Mouse (Mus musculus): ENCODE measurements around the gene Gm11541. TPM values are rescaled to one million over a fixed set of nuclear protein-coding genes. Genes with fewer than 3 reads are reported as not detected.
A peak's percentile ranks its signal among the peaks of the same experiment; 100 is the strongest.
"Not testable (repeated sequence)": the region's sequence is repeated elsewhere in the genome, so short reads cannot be mapped to it uniquely, and the experiment has no call there.

The Gm11541 gene
- total RNA-seq, 2 experiments from 2014 or later, result not detected

- no peak for DNase-seq (ENCODE audit: extremely low spot score in 1 of 2, low spot score in 2 of 2)
- no peak overlapping the region for H3K4me3 ChIP-seq
- no peak overlapping the region for H3K27ac ChIP-seq
- TF ChIP-seq CTCF (IDR thresholded peaks at IDR 0.05), result no peak
- intact Hi-C loops (cut with DNase I), result loop anchor here (5.0 kb wide), 1 partner anchor 85 kb away; no protein-coding TSS in a partner anchor
Observed at GRCm38 (mm10) chr11:94717239-94717638, 12.9 kb upstream of the Gm11541 start.

DNA sequence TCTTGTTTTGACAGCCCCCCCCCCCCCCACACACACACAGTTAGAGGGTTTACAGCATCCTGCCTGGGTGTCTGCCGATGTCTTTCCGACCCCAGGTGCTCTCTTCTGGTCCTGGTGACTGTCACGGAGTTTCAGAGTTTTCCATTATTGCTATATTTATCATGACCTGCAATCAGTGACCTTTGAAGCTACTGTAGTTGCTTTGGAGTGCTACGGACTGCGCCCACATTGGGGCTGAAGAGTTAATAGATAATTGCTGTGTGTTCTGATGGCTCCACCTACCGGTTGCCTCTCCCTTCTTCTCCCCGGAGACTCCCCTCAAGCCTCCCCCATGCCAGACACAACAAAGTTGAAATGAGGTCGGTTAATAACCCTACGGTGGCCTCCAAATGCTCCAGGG lies 12.5 kb upstream of the Gm11541 start:
- TF ChIP-seq CTCF (IDR thresholded peaks at IDR 0.05), result peak; percentile 42
- no peak overlapping the region for H3K27ac ChIP-seq
- no peak for DNase-seq (ENCODE audit: extremely low spot score in 1 of 2, low spot score in 2 of 2)
- intact Hi-C loops (cut with DNase I), result loop anchor here (5.0 kb wide), 1 partner anchor 84 kb away; no protein-coding TSS in a partner anchor
- H3K4me3 ChIP-seq, result no peak overlapping the region

GRCm38 (mm10) chr11:94715622-94716021 lies 11.3 kb upstream of the Gm11541 start:
- no peak overlapping the region for H3K4me3 ChIP-seq
- intact Hi-C loops (cut with DNase I), result loop anchor here (5.0 kb wide), 1 partner anchor 83 kb away; no protein-coding TSS in a partner anchor
- no peak overlapping the region for H3K27ac ChIP-seq
- TF ChIP-seq CTCF (IDR thresholded peaks at IDR 0.05), result no peak
- DNase-seq (ENCODE audit: extremely low spot score in 1 of 2, low spot score in 2 of 2), result peak in 1 of 2 experiments; percentile 23

GRCm38 (mm10) chr11:94713246-94713860 lies 9.1 kb upstream of the Gm11541 start:
- TF ChIP-seq CTCF (IDR thresholded peaks at IDR 0.05), result no peak
- DNase-seq (ENCODE audit: extremely low spot score in 1 of 2, low spot score in 2 of 2), result no peak
- H3K27ac ChIP-seq, result no peak overlapping the region
- H3K4me3 ChIP-seq, result no peak overlapping the region
- intact Hi-C loops (cut with DNase I), result no loop called here

GRCm38 (mm10) chr11:94704020-94704419 lies 279 bp downstream of the Gm11541 start:
- Histone ChIP-seq H3K4me3 (no peak overlapping the region), H3K27ac (no peak overlapping the region)
- intact Hi-C loops (cut with DNase I), result no loop called here
- DNase-seq (ENCODE audit: extremely low spot score in 1 of 2, low spot score in 2 of 2), result no peak
- no peak; the same call in 1 of the 2 replicates for TF ChIP-seq CTCF (IDR thresholded peaks at IDR 0.05)

- no peak for TF ChIP-seq CTCF (IDR thresholded peaks at IDR 0.05)
Observed at GRCm38 (mm10) chr11:94702216-94702610, 2.1 kb downstream of the Gm11541 start.

GRCm38 (mm10) chr11:94701401-94702215 lies 2.7 kb downstream of the Gm11541 start:
- intact Hi-C loops (cut with DNase I), result no loop called here
- Histone ChIP-seq H3K27ac (no peak overlapping the region), H3K4me3 (no peak overlapping the region)
- TF ChIP-seq CTCF (IDR thresholded peaks at IDR 0.05), result no peak
- DNase-seq (ENCODE audit: extremely low spot score in 1 of 2, low spot score in 2 of 2), result no peak

More at GRCm38 (mm10) chr11:94702216-94702610, 2.1 kb downstream of the Gm11541 start:
- intact Hi-C loops (cut with DNase I), result no loop called here
- Histone ChIP-seq H3K27ac (no peak overlapping the region), H3K4me3 (no peak overlapping the region)
- DNase-seq (ENCODE audit: extremely low spot score in 1 of 2, low spot score in 2 of 2), result no peak

DNA sequence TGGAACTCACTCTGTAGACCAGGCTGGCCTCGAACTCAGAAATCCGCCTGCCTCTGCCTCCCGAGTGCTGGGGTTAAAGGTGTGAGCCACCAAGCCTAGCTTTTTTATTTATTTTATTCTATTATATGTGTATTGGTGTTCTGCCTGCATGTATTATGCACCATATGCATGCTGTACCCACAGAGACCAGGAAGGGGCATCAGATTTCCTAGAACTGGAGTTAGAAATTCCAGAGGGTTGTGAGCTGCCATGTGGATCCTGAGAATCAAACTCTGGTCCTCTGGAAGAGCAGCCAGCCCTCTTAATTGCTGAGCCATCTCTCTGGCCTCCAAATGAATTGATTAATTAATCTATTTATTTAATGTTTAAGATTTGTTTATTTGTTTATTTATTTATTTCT lies 4.9 kb downstream of the Gm11541 start:
- intact Hi-C loops (cut with DNase I), result no loop called here
- Histone ChIP-seq H3K4me3 (no peak overlapping the region), H3K27ac (no peak overlapping the region)
- no peak for TF ChIP-seq CTCF (IDR thresholded peaks at IDR 0.05)
- DNase-seq (ENCODE audit: extremely low spot score in 1 of 2, low spot score in 2 of 2), result no peak

GRCm38 (mm10) chr11:94697703-94698464 lies 6.4 kb downstream of the Gm11541 start:
- DNase-seq (ENCODE audit: extremely low spot score in 1 of 2, low spot score in 2 of 2), result no peak
- no peak overlapping the region for H3K27ac ChIP-seq
- H3K4me3 ChIP-seq, result no peak overlapping the region
- intact Hi-C loops (cut with DNase I), result no loop called here
- no peak for TF ChIP-seq CTCF (IDR thresholded peaks at IDR 0.05)

DNA sequence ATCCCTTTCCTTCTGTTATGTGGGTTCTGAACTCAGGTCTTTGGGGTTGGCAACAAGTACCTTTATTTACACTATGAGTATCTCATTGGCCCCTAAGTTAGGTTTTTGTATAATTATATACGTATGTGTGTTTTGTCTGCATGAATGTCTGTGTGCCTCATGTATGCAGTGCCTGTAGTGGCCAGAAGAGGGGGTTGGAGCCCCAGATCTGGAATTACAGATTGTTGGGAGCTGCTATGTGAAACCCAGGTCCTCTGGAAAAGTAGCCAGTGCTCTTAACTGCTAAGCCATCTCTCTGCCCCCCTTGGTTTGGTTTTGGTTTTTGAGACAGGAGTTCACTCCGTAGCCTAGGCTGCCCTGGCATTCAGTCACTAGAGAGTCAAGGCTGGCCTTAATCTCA lies 7.2 kb downstream of the Gm11541 start:
- intact Hi-C loops (cut with DNase I), result no loop called here
- Histone ChIP-seq H3K4me3 (no peak overlapping the region), H3K27ac (no peak overlapping the region)
- TF ChIP-seq CTCF (IDR thresholded peaks at IDR 0.05), result no peak; the same call in none of the 2 replicates
- no peak for DNase-seq (ENCODE audit: extremely low spot score in 1 of 2, low spot score in 2 of 2)

GRCm38 (mm10) chr11:94695508-94695907 lies 8.8 kb downstream of the Gm11541 start:
- no peak overlapping the region for H3K27ac ChIP-seq
- no peak for TF ChIP-seq CTCF (IDR thresholded peaks at IDR 0.05)
- intact Hi-C loops (cut with DNase I), result no loop called here
- DNase-seq (ENCODE audit: extremely low spot score in 1 of 2, low spot score in 2 of 2), result no peak
- no peak overlapping the region for H3K4me3 ChIP-seq

GRCm38 (mm10) chr11:94692502-94692901 lies 11.8 kb downstream of the Gm11541 start:
- H3K27ac ChIP-seq; H3K4me3 ChIP-seq; intact Hi-C loops (cut with DNase I); DNase-seq (ENCODE audit: extremely low spot score in 1 of 2, low spot score in 2 of 2): not testable (repeated sequence)
